Mouse (Mus musculus) spleen, adult 12 weeks (tissue): ENCODE results near the gene Gm49388.
"Not testable (repeated sequence)": the region's sequence is repeated elsewhere in the genome, so short reads cannot be mapped to it uniquely, and the experiment has no call there.

ENCODE experiments used
- DNase-seq: peaks from one replicate; pipeline ENCODE4 v3.0.0; 2022; ENCODE audit warnings: low spot score

Gm49388 gene

GRCm38 (mm10) chr7:127768346-127768996, 16.9 kb upstream of the Gm49388 start:
- peak; percentile 32 for DNase-seq

- DNase-seq = no peak
These were observed 16.3 kb upstream of the Gm49388 start for GRCm38 (mm10) chr7:127768997-127769593.

- DNase-seq = peak; percentile 68
These were observed 15.8 kb upstream of the Gm49388 start, which contains the start of gene Orai3 for GRCm38 (mm10) chr7:127769651-127770038. Gene Orai3 (plus strand): TSS chr7:127769815.

GRCm38 (mm10) chr7:127770039-127770905, 15.1 kb upstream of the Gm49388 start:
- DNase-seq = no peak

- DNase-seq = no peak
These were observed 14.1 kb upstream of the Gm49388 start for GRCm38 (mm10) chr7:127771262-127771661.

- no peak for DNase-seq
These were observed 13.3 kb upstream of the Gm49388 start for GRCm38 (mm10) chr7:127772080-127772479.

- DNase-seq = no peak
These were observed 12.9 kb upstream of the Gm49388 start for GRCm38 (mm10) chr7:127772557-127772956.

GRCm38 (mm10) chr7:127773664-127774384, 11.6 kb upstream of the Gm49388 start:
- DNase-seq = peak; percentile 65

GRCm38 (mm10) chr7:127775837-127776236, 9.6 kb upstream of the Gm49388 start:
- DNase-seq = not testable (repeated sequence)

- DNase-seq = peak; percentile 80
These were observed 9.0 kb upstream of the Gm49388 start, which contains the start of gene Setd1a for GRCm38 (mm10) chr7:127776426-127776825. Gene Setd1a (plus strand): TSS chr7:127776670.

GRCm38 (mm10) chr7:127776878-127777473, 8.4 kb upstream of the Gm49388 start:
- DNase-seq = peak; percentile 94

- no peak for DNase-seq
These were observed 7.7 kb upstream of the Gm49388 start for GRCm38 (mm10) chr7:127777474-127778266.

- no peak for DNase-seq
These were observed 7.1 kb upstream of the Gm49388 start for GRCm38 (mm10) chr7:127778350-127778749.

GRCm38 (mm10) chr7:127797076-127797845, 11.9 kb downstream of the Gm49388 start:
- DNase-seq = no peak

GRCm38 (mm10) chr7:127798591-127798990, 13.2 kb downstream of the Gm49388 start:
- DNase-seq = no peak

- DNase-seq = no peak
These were observed 13.8 kb downstream of the Gm49388 start for GRCm38 (mm10) chr7:127799211-127799610.

- no peak for DNase-seq
These were observed 14.3 kb downstream of the Gm49388 start for GRCm38 (mm10) chr7:127799738-127800137.

GRCm38 (mm10) chr7:127800435-127801009, 15.1 kb downstream of the Gm49388 start, which contains the start of gene Hsd3b7:
Gene Hsd3b7 (plus strand): TSS chr7:127800604.
- peak; percentile 64 for DNase-seq

- DNase-seq = no peak
These were observed 15.7 kb downstream of the Gm49388 start for GRCm38 (mm10) chr7:127801010-127801621.
